ENCODE assay signal across 9 mouse cellular contexts in genomic region chr11:96741995-96742394, GRCm38 (mm10). TPM values are rescaled to one million over a fixed set of nuclear protein-coding genes. Genes with fewer than 3 reads are reported as not detected.
DNase-seq lines count a peak whose midpoint lies in the region; ATAC-seq and TF ChIP-seq lines count a peak whose summit lies in the region.
"Had no signal": no experiment of that assay in that cellular context is flagged by ENCODE, and none has a peak within 500 bp of the region (broad histone marks: within the 10 kb centered on the region; RNA-seq: fewer than 3 reads in every experiment).

No protein-coding gene starts in this region.

- no peak for ATAC-seq in kidney, embryonic 16.5 days (ENCODE audit: low FRiP score, low TSS enrichment)
- ATAC-seq in embryonic facial prominence, embryonic 14.5 days (ENCODE audit: low read depth): peak; percentile 70
- peak; percentile 82 for ATAC-seq in neural tube, embryonic 15.5 days (ENCODE audit: low FRiP score)

- no peak overlapping the region for H3K9ac ChIP-seq in kidney, embryonic 16.5 days (replicated peaks; ENCODE audit: low read length)
- H3K9ac ChIP-seq in embryonic facial prominence, embryonic 14.5 days (ENCODE audit: low read depth, low read length): no peak overlapping the region
- peak overlapping the region; percentile 34 for H3K9ac ChIP-seq in neural tube, embryonic 15.5 days (replicated peaks)

- 31% methylated on average over 12 of the region's 12 CpGs for WGBS in kidney, embryonic 16.5 days
- 30% methylated on average over 12 of the region's 12 CpGs for WGBS in embryonic facial prominence, embryonic 14.5 days
- 4% methylated on average over 12 of the region's 12 CpGs for WGBS in neural tube, embryonic 15.5 days

- intact Hi-C loops in left cerebral cortex, adult 2 months (cut with DNase I): loop anchor here (5.0 kb wide), 1 partner anchor 735 kb away; the partner anchor contains the start of gene Igf2bp1

- no peaks in the 10 kb centered on the region for H3K36me3 ChIP-seq in kidney, embryonic 16.5 days (ENCODE audit: insufficient read depth, low read length)
- H3K36me3 ChIP-seq in embryonic facial prominence, embryonic 14.5 days (ENCODE audit: control insufficient read depth, insufficient read depth, low read length): no peaks in the 10 kb centered on the region
- H3K36me3 ChIP-seq in neural tube, embryonic 15.5 days: no peaks in the 10 kb centered on the region

- H3K9me3 ChIP-seq in kidney, embryonic 16.5 days (ENCODE audit: low read length): no peaks in the 10 kb centered on the region
- H3K9me3 ChIP-seq in embryonic facial prominence, embryonic 14.5 days (ENCODE audit: control insufficient read depth, low read length): no peaks in the 10 kb centered on the region
- no peaks in the 10 kb centered on the region for H3K9me3 ChIP-seq in neural tube, embryonic 15.5 days (replicated peaks)

- no peak overlapping the region for H3K4me2 ChIP-seq in kidney, embryonic 16.5 days (replicated peaks; ENCODE audit: low read depth, low read length)
- no peak overlapping the region for H3K4me2 ChIP-seq in embryonic facial prominence, embryonic 14.5 days (ENCODE audit: low read depth, low read length)
- H3K4me2 ChIP-seq in neural tube, embryonic 15.5 days: peak overlapping the region; percentile 46

- DNase-seq in kidney, postnatal 14 days: no peak
- peak; percentile 70 for DNase-seq in embryonic facial prominence, embryonic 14.5 days (ENCODE audit: low spot score)
- DNase-seq in left cerebral cortex, adult 2 months (ENCODE audit: extremely low spot score in 1 of 2, low spot score in 2 of 2): peak; percentile 26 to 31
- DNase-seq in adrenal gland, adult 8-10 months: no peak
- DNase-seq in liver: no peak
- DNase-seq in thymus, postnatal 10 days (ENCODE audit: low spot score in 2 of 2): no peak
- DNase-seq: spleen, adult 18-20 months had no signal

- TF ChIP-seq CTCF in left cerebral cortex, adult 2 months (IDR thresholded peaks at IDR 0.05): no peak; the same call in 1 of the 2 replicates

- H3K27ac ChIP-seq in kidney, embryonic 16.5 days (ENCODE audit: low read length): peak overlapping the region; percentile 57; the same call in 1 of the 2 replicates
- no peak overlapping the region for H3K27ac ChIP-seq in embryonic facial prominence, embryonic 14.5 days (replicated peaks; ENCODE audit: low read depth, low read length)
- peak overlapping the region; percentile 8; the same call in 1 of the 2 replicates for H3K27ac ChIP-seq in left cerebral cortex, adult 2 months
- peak overlapping the region; percentile 92 for H3K27ac ChIP-seq in neural tube, embryonic 15.5 days (replicated peaks)

- peaks cover 8% of the 10 kb centered on the region; the same call in 1 of the 2 replicates for H3K27me3 ChIP-seq in kidney, embryonic 16.5 days (ENCODE audit: insufficient read depth, low read length)
- 0 out of 2 replicates have a peak, but pooled peaks cover 8% of the 10 kb centered on the region for H3K27me3 ChIP-seq in embryonic facial prominence, embryonic 14.5 days (replicated peaks; ENCODE audit: control insufficient read depth, insufficient read depth, low read length)
- no peaks in the 10 kb centered on the region for H3K27me3 ChIP-seq in neural tube, embryonic 15.5 days (replicated peaks)

- H3K4me3 ChIP-seq in kidney, embryonic 16.5 days (ENCODE audit: low read length): no peak overlapping the region
- no peak overlapping the region for H3K4me3 ChIP-seq in embryonic facial prominence, embryonic 14.5 days (ENCODE audit: low read depth, low read length)
- no peak overlapping the region for H3K4me3 ChIP-seq in left cerebral cortex, adult 2 months
- 0 out of 2 replicates have a peak overlapping the region, but pooled peaks have one; percentile 0 for H3K4me3 ChIP-seq in neural tube, embryonic 15.5 days (replicated peaks)

- H3K4me1 ChIP-seq in kidney, embryonic 16.5 days (ENCODE audit: insufficient read depth, low read length): peaks cover 34% of the 10 kb centered on the region
- H3K4me1 ChIP-seq in embryonic facial prominence, embryonic 14.5 days (ENCODE audit: control insufficient read depth, insufficient read depth, low read length): 0 out of 2 replicates have a peak, but pooled peaks cover under 1% of the 10 kb centered on the region
- H3K4me1 ChIP-seq in neural tube, embryonic 15.5 days: peaks cover 74% of the 10 kb centered on the region

RNA-seq across cellular contexts. Expression of gene Snx11, which starts 35.4 kb away (rescaled TPM):
- 20.1 and 21.8 TPM in 2 replicates for polyA plus RNA-seq in kidney, embryonic 16.5 days (2015; fragmentation: Nextera tagmentation; extraction: Ambion mirVana)
- 11.2 and 11.7 TPM in 2 replicates for polyA plus RNA-seq in embryonic facial prominence, embryonic 14.5 days (2014; fragmentation: Nextera tagmentation; extraction: Ambion mirVana)
- 10 to 100 TPM; 49.7 to 52.2 TPM for total RNA-seq in left cerebral cortex, adult 2 months (2021)
- polyA plus RNA-seq in neural tube, embryonic 15.5 days (2015; fragmentation: Nextera tagmentation; extraction: Ambion mirVana): 70.4 and 81.7 TPM in 2 replicates
- total RNA-seq in adrenal gland, adult 8-10 months (2022): 10 to 100 TPM; 28.7 to 59.2 (median 36.3) TPM

RNA-seq across cellular contexts. Expression of gene Cbx1, which starts 46.9 kb away (rescaled TPM):
- polyA plus RNA-seq in kidney, embryonic 16.5 days (2015; fragmentation: Nextera tagmentation; extraction: Ambion mirVana): 109 and 121 TPM in 2 replicates
- polyA plus RNA-seq in embryonic facial prominence, embryonic 14.5 days (2014; fragmentation: Nextera tagmentation; extraction: Ambion mirVana): 80.2 and 82.8 TPM in 2 replicates
- 10 to 100 TPM; 45.5 to 46.5 TPM for total RNA-seq in left cerebral cortex, adult 2 months (2021)
- 60.9 and 69.5 TPM in 2 replicates for polyA plus RNA-seq in neural tube, embryonic 15.5 days (2015; fragmentation: Nextera tagmentation; extraction: Ambion mirVana)
- total RNA-seq in adrenal gland, adult 8-10 months (2022): 10 to 100 TPM; 63.6 to 80.2 (median 78.0) TPM

Comparison
In these comparisons a context has a peak if more than half of its experiments do, and no peak if none do; other contexts are left out.
1. DNase-seq: peak in embryonic facial prominence, embryonic 14.5 days (single experiment) and left cerebral cortex, adult 2 months (2 of 2); none in kidney, postnatal 14 days (single experiment), adrenal gland, adult 8-10 months (single experiment), liver (single experiment) and thymus, postnatal 10 days (0 of 2).